Mouse (Mus musculus): ENCODE data around the gene Rhbdl3.

The Rhbdl3 gene

DNA sequence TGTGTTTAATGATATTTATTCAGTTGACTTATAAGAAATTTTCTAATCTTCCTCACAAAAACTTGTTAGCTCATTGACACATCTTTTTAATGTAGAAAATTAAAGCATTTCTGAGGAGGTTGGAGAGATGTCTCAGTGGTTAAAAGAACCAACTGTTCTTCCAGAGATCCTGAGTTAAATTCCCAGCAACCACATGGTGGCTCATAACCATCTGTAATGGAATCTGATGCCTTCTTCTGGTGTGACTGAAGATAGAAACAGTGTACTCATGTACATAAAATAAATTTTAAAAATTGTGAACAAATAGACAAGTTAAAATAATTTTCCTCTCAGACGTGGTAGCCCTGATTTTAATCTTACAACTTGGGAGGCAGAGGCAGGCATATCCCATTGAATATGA is 89.2 kb downstream of the Rhbdl3 start:
- no peak for DNase-seq

DNA sequence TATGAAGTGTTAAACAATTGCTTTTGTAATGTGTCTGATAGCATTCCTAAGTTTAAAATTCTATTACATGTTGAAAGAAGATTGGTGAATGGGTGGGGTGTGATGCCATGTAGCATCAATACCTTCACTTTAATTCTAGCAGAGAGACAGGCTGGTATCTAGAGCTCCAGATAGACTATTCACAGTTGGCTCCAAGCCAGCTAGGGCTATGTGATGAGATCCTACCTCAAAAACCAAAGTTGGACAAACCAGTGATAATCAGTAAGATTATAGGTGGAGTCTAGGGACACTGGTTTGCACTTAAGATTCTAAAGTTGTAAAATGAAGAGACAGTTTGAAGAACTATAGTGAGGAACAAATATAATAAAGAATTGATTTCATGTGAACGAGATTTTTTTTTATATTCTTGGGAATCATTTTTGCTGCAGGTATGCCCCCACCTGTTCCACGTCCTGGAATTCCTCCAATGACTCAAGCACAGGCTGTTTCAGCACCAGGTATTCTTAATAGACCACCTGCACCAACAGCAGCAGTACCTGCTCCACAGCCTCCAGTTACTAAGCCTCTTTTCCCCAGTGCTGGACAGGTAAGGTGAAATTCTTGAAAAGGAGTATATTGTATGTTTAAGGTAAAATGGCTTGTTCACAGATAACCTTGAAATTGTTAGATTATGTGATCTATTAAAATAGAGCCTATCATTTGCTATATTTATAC is 90.9 kb downstream of the Rhbdl3 start:
- DNase-seq = no peak

DNA sequence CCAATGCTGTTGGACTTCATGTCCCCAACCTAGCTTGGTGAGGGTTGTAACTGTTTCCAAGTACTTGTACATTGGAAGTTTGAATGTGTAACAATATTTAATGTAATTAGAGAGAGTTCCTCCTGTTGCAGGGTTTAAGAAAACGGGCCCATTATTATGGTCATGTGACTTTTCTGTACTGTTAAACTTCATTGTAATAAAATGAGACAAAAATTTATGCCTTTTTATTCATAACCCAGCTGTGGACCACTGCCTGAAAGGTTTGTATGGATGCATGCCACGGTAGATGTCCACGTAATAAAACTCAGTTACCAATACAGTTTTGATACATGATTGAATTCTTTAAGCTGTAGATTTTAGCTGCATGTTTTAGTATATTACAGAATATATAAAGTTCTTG is 95.2 kb downstream of the Rhbdl3 start:
- no peak for DNase-seq

DNA sequence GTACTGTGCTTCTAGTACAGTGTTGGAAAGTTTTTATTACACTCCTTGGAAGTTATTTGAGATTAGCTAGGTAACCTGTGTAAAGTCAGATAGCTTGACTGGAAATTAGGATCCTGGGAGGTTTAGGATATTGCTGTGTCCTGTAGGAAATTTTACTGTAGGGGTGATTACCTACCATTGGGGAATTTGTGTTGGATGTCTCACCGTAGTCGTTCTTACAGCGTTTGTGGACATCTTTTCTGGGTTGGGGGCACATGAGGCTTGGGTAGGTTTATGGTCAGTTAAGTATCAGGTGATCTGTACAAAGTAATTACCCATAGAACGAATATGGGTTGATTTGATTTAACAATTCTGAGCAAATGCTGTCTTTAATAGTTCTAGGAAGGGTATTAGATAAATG is 95.9 kb downstream of the Rhbdl3 start:
- DNase-seq = no peak
